ENCODE assay signal across 21 mouse cellular contexts in genomic region chr2:95366824-95367715, GRCm38 (mm10).
DNase-seq lines count a peak whose midpoint lies in the region; ATAC-seq and TF ChIP-seq lines count a peak whose summit lies in the region.
"Had no signal": no experiment of that assay in that cellular context is flagged by ENCODE, and none has a peak within 500 bp of the region (broad histone marks: within the 10 kb centered on the region; RNA-seq: fewer than 3 reads in every experiment).

No protein-coding gene starts in this region.

- no peak for TF ChIP-seq CTCF in intestine, postnatal 0 days (IDR thresholded peaks at IDR 0.05; ENCODE audit: low read depth)

- H3K36me3 ChIP-seq in embryonic facial prominence, embryonic 14.5 days (ENCODE audit: control insufficient read depth, insufficient read depth, low read length) = no peaks in the 10 kb centered on the region
- no peaks in the 10 kb centered on the region for H3K36me3 ChIP-seq in embryonic facial prominence, embryonic 10.5 days (replicated peaks)
- H3K36me3 ChIP-seq in intestine, embryonic 15.5 days = no peaks in the 10 kb centered on the region
- H3K36me3 ChIP-seq in intestine, postnatal 0 days (ENCODE audit: control insufficient read depth, insufficient read depth) = no peaks in the 10 kb centered on the region
- H3K36me3 ChIP-seq in neural tube, embryonic 12.5 days = no peaks in the 10 kb centered on the region
- H3K36me3 ChIP-seq: hindbrain, embryonic 12.5 days; lung, embryonic 15.5 days; midbrain, embryonic 12.5 days had no signal

- H3K9me3 ChIP-seq in embryonic facial prominence, embryonic 14.5 days (ENCODE audit: control insufficient read depth, low read length) = no peaks in the 10 kb centered on the region
- no peaks in the 10 kb centered on the region for H3K9me3 ChIP-seq in embryonic facial prominence, embryonic 10.5 days
- no peaks in the 10 kb centered on the region for H3K9me3 ChIP-seq in intestine, embryonic 15.5 days
- H3K9me3 ChIP-seq in intestine, postnatal 0 days (ENCODE audit: control insufficient read depth) = no peaks in the 10 kb centered on the region
- no peaks in the 10 kb centered on the region for H3K9me3 ChIP-seq in neural tube, embryonic 12.5 days
- H3K9me3 ChIP-seq: hindbrain, embryonic 12.5 days; lung, embryonic 15.5 days; midbrain, embryonic 12.5 days had no signal

- ATAC-seq in embryonic facial prominence, embryonic 14.5 days (ENCODE audit: low read depth) = no peak
- peak; percentile 39; the same call in 1 of the 2 replicates for ATAC-seq in intestine, embryonic 15.5 days
- ATAC-seq in intestine, postnatal 0 days = no peak
- peak; percentile 48 for ATAC-seq in neural tube, embryonic 12.5 days (ENCODE audit: low FRiP score, low read depth)
- ATAC-seq: forebrain, embryonic 14.5 days had no signal

- no peak overlapping the region for H3K9ac ChIP-seq in embryonic facial prominence, embryonic 14.5 days (ENCODE audit: low read depth, low read length)
- no peak overlapping the region for H3K9ac ChIP-seq in intestine, embryonic 15.5 days
- no peak overlapping the region for H3K9ac ChIP-seq in intestine, postnatal 0 days (ENCODE audit: low read depth, low read length)
- H3K9ac ChIP-seq in neural tube, embryonic 12.5 days = no peak overlapping the region
- H3K9ac ChIP-seq: hindbrain, embryonic 12.5 days; lung, embryonic 15.5 days; midbrain, embryonic 12.5 days had no signal

- no peak overlapping the region for H3K4me3 ChIP-seq in embryonic facial prominence, embryonic 14.5 days (ENCODE audit: low read depth, low read length)
- no peak overlapping the region for H3K4me3 ChIP-seq in embryonic facial prominence, embryonic 10.5 days
- H3K4me3 ChIP-seq in intestine, embryonic 15.5 days (replicated peaks) = no peak overlapping the region
- H3K4me3 ChIP-seq in intestine, postnatal 0 days (ENCODE audit: low read depth, low read length) = no peak overlapping the region
- H3K4me3 ChIP-seq in neural tube, embryonic 12.5 days = no peak overlapping the region
- H3K4me3 ChIP-seq: hindbrain, embryonic 12.5 days; lung, embryonic 15.5 days; midbrain, embryonic 12.5 days had no signal

- H3K4me2 ChIP-seq in embryonic facial prominence, embryonic 14.5 days (ENCODE audit: low read depth, low read length) = no peak overlapping the region
- no peak overlapping the region for H3K4me2 ChIP-seq in intestine, embryonic 15.5 days (replicated peaks)
- no peak overlapping the region for H3K4me2 ChIP-seq in intestine, postnatal 0 days (replicated peaks; ENCODE audit: low read depth)
- H3K4me2 ChIP-seq in neural tube, embryonic 12.5 days (replicated peaks) = no peak overlapping the region
- H3K4me2 ChIP-seq: hindbrain, embryonic 12.5 days; lung, embryonic 15.5 days; midbrain, embryonic 12.5 days had no signal

- H3K27me3 ChIP-seq in embryonic facial prominence, embryonic 14.5 days (replicated peaks; ENCODE audit: control insufficient read depth, insufficient read depth, low read length) = no peaks in the 10 kb centered on the region
- no peaks in the 10 kb centered on the region for H3K27me3 ChIP-seq in embryonic facial prominence, embryonic 10.5 days (replicated peaks; ENCODE audit: low read depth, poor library complexity, severe bottlenecking)
- H3K27me3 ChIP-seq in intestine, embryonic 15.5 days (replicated peaks) = no peaks in the 10 kb centered on the region
- H3K27me3 ChIP-seq in intestine, postnatal 0 days (replicated peaks; ENCODE audit: control insufficient read depth, insufficient read depth, low read length) = no peaks in the 10 kb centered on the region
- H3K27me3 ChIP-seq in neural tube, embryonic 12.5 days (replicated peaks) = no peaks in the 10 kb centered on the region
- H3K27me3 ChIP-seq: CH12.LX; hindbrain, embryonic 12.5 days; lung, embryonic 15.5 days; midbrain, embryonic 12.5 days had no signal

- peak; percentile 19 for DNase-seq in embryonic facial prominence, embryonic 14.5 days (ENCODE audit: low spot score)
- DNase-seq in embryonic facial prominence, embryonic 10.5 days (ENCODE audit: low spot score) = no peak
- DNase-seq in neural tube, embryonic 10.5 days (ENCODE audit: extremely low spot score, low spot score) = no peak
- DNase-seq in thymus, postnatal 0 days (ENCODE audit: low spot score) = no peak
- DNase-seq: adrenal gland, adult 8-10 months; cerebellum, adult 8-10 months; cerebellum, postnatal 25 days; gastrocnemius, postnatal 10 days; heart, postnatal 14 days; kidney, adult 2 months; kidney, postnatal 10 days; liver; thymus, postnatal 14 days had no signal

- no peaks in the 10 kb centered on the region for H3K4me1 ChIP-seq in embryonic facial prominence, embryonic 14.5 days (ENCODE audit: control insufficient read depth, insufficient read depth, low read length)
- no peaks in the 10 kb centered on the region for H3K4me1 ChIP-seq in embryonic facial prominence, embryonic 10.5 days
- H3K4me1 ChIP-seq in intestine, embryonic 15.5 days (replicated peaks) = no peaks in the 10 kb centered on the region
- no peaks in the 10 kb centered on the region for H3K4me1 ChIP-seq in intestine, postnatal 0 days (replicated peaks; ENCODE audit: control insufficient read depth, insufficient read depth, low read length)
- H3K4me1 ChIP-seq in neural tube, embryonic 12.5 days = no peaks in the 10 kb centered on the region
- H3K4me1 ChIP-seq: hindbrain, embryonic 12.5 days; lung, embryonic 15.5 days; midbrain, embryonic 12.5 days had no signal

- H3K27ac ChIP-seq in embryonic facial prominence, embryonic 14.5 days (replicated peaks; ENCODE audit: low read depth, low read length) = no peak overlapping the region
- H3K27ac ChIP-seq in embryonic facial prominence, embryonic 10.5 days (replicated peaks) = no peak overlapping the region
- H3K27ac ChIP-seq in intestine, embryonic 15.5 days = no peak overlapping the region
- H3K27ac ChIP-seq in intestine, postnatal 0 days (ENCODE audit: low read depth, low read length) = no peak overlapping the region
- H3K27ac ChIP-seq in neural tube, embryonic 12.5 days = no peak overlapping the region
- H3K27ac ChIP-seq: hindbrain, embryonic 12.5 days; lung, embryonic 15.5 days; midbrain, embryonic 12.5 days had no signal

- 71% methylated on average over 1 of the region's 1 CpGs for WGBS in embryonic facial prominence, embryonic 14.5 days
- 82% methylated on average over 1 of the region's 1 CpGs for WGBS in embryonic facial prominence, embryonic 10.5 days
- WGBS in intestine, embryonic 15.5 days = 55% methylated on average over 1 of the region's 1 CpGs
- 43% methylated on average over 1 of the region's 1 CpGs for WGBS in intestine, postnatal 0 days
- 51% methylated on average over 1 of the region's 1 CpGs for WGBS in neural tube, embryonic 12.5 days

Comparison
In these comparisons a context has a peak if more than half of its experiments do, and no peak if none do; other contexts are left out.
1. ATAC-seq: peak in intestine, embryonic 15.5 days (single experiment) and neural tube, embryonic 12.5 days (single experiment); none in embryonic facial prominence, embryonic 14.5 days (single experiment) and intestine, postnatal 0 days (single experiment).